Mouse (Mus musculus) urinary bladder, postnatal 25 days (tissue): Measurements from ENCODE around the gene Cldn14.

Experiments used
- DNase-seq: peaks from one replicate; pipeline ENCODE4 v3.0.0; 2022; ENCODE audit warnings: low spot score

Cldn14 gene

GRCm38 (mm10) chr16:93912808-93913207 is 95.8 kb downstream of the Cldn14 start:
- DNase-seq, result no peak

- DNase-seq, result no peak
Observed at GRCm38 (mm10) chr16:93912158-93912557, 96.5 kb downstream of the Cldn14 start.

DNA sequence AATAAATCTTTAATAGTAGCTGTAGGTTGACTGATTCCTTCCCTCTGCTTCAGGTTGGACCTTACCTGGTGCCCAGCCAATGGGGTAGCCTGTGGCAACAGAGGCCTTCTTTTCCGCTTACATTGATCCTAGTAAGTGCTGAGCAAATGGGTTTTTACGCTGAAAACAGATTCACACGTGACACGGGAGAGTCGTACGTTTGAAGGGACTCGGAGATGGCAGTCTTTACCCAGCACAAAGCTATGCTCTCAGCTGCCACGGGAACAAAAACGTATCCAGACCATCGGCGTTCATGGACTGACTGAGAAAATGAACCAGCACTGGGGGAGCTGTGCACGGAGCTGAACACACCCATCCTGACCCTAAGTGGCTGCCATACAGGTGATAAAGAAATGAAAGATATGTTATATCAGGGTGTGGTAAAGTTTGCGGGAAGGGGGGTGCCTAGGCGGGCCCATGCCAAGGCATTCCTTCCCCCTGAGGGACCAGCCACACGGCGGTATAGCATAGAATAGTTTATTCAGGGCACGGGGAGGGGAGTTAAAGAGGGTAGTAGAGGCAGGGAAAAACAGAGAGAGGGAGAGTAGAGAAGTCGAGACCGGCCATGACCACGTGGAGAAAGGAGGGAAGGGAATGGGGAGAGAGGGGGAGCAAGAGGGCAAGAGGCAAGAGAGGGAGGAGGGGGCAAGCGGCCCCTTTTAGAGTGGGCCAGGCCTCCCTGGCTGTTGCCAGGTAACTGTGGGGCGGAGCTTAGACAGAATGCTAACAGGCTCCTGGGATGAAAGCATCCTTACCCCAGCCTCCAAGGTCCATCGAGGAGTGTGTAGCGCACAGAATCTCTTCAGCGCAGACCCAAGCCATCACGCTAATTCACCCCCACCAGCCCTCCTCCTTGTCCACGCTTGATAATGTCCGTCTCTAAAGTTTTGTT is 97.6 kb downstream of the Cldn14 start:
- DNase-seq, result no peak

DNA sequence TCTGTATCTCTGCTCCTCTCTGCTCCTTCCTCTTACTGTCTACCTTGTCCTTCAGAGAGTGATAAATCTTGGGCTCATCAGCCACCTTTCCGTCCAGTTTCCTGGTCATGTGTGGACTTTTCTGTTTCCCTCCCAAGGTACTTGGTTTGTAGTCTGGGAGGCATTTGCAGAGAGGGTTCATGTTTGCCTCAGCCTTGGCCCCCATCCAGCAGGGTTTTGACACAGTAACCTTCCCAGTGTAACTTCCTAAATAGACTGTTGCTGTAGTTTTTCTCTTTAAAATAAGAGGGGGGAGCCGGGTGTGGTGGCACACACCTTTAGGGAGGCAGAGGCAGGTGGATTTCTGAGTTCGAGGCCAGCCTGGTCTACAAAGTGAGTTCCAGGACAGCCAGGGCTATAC is 98.7 kb downstream of the Cldn14 start:
- no peak for DNase-seq

DNA sequence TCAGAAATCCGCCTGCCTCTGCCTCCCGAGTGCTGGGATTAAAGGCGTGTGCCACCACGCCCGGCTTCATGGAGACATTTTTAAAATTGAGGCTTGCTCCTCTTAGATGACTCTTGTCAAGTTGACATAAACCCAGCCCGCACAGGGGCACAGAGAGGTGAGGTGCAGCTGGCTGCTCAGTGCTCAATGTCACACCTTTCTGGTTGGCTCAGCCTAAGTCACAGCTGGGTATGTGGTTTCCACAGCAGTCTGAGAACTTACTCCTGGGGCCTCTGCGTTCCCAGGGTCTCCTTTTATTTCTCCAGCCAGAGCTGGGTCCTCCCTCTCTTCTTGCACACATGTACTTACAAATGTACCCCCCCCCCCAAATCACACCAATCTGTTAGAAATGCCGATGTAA is 100.4 kb downstream of the Cldn14 start:
- DNase-seq, result no peak

GRCm38 (mm10) chr16:93907761-93908160 is 100.9 kb downstream of the Cldn14 start:
- DNase-seq, result no peak

- DNase-seq, result peak; percentile 53
Observed at GRCm38 (mm10) chr16:93906156-93907014, 102.3 kb downstream of the Cldn14 start.

- DNase-seq, result no peak
Observed at GRCm38 (mm10) chr16:93903027-93903426, 105.6 kb downstream of the Cldn14 start.

DNA sequence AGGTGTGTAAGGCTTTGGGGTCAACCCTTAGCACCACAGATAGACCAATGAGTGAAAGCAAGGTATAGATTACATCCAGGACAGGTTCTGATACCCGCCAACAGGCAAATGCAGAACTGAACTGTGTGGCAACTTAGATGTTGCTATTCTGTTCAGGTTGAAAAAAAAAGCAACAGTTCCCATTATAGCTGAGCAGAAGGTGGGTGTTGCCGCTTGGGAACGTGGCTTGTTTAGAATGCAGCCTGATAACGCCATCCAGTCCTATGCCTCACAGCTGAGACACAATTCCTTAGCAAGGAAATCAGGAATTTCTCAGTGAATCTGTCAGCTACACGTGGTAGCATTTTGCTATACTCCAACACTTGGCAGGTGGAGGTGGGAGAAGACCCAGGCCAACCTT is 115.4 kb downstream of the Cldn14 start:
- DNase-seq, result no peak

DNA sequence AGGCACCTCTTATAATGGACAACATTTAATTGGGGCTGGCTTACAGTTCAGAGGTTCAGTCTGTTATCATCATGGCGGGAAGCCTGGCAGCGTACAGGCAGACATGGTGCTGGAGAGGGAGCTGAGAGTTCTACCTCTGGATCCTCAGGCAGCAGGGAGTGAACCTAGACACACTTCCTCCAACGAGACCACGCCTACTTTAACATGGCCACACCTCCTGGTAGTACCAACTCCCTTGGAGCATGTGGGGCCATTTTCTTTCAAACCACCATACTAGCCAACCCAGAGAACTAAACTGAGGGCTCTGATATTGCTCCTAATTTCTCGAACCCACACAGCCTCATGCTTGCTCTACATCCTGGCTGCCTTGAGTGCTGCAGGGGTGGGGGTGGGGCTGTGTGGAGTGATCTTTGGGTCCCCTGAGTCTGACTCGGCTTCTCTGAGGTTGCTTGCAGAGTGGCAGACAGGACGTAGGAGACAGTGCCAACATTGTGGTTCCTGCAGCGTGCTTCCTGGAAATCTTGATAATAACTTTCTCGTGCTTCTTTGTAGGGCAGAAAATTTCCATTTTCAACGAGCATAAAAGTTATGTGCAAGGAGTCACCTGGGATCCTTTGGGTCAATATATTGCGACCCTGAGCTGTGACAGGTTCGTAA is 117.6 kb downstream of the Cldn14 start:
- DNase-seq, result no peak

- DNase-seq, result no peak
Observed at GRCm38 (mm10) chr16:93888481-93888880, 120.2 kb downstream of the Cldn14 start.

DNA sequence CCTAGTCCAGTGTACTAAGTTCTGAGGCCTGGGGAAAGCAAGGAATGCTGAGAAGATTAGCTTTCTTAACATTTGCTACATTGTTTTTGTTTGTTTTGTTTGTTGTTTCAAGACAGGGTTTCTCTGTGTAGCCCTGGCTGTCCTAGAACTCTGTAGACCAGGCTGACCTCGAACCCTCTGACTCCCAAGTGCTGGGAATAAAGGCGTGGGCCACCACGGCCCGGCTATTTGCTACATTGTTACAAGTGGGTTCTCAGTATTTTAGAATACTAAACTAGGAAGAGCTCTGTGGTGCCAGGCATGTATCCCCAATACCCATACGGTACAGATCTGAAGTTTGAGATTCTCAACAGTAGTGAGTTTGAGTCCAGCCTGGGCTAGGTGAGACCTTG is 123.9 kb downstream of the Cldn14 start:
- DNase-seq, result no peak

GRCm38 (mm10) chr16:93884086-93884721 is 124.4 kb downstream of the Cldn14 start:
- peak; percentile 8 for DNase-seq

DNA sequence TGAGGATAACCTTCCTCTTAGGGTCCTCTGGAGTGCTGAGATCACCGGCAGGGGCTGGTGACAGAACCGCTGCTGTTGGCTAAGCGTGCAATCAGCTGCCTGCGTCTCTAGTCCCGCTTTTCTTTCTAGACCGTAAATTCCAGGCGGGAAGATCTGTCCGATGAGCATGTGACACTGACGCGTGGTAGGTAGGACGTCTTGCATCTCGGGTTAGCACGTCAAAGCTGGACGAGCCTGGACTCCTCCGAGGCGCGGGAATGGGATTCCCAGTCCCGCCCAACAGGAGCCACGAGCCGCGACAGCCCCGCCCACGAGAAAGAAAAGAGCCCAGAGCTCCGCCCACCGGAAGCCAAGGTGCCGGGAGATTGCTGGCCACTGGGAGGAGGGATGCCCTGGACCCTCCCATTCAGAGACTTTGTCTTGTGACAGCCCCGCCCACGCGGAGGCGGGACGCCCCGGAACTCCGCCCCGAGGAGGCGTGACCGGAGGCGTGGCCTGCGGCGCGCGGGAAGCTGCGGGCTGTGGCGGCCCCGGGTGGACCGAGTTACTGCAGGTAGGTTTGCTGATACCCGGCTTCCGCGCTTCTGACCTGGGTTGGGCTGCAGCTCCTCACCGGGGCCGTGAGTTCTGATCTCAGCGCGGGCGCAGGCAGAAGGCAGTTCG is 125.1 kb downstream of the Cldn14 start, which contains the start of gene Chaf1b:
Gene Chaf1b (plus strand): TSS at position 479 of the 663 bp plus-strand sequence.
- DNase-seq, result peak; percentile 98

GRCm38 (mm10) chr16:93877612-93878380 is 130.8 kb downstream of the Cldn14 start:
- DNase-seq, result no peak

- DNase-seq, result no peak
Observed at GRCm38 (mm10) chr16:93874841-93875240, 133.8 kb downstream of the Cldn14 start.
